Mouse (Mus musculus) lung, postnatal 25 days (tissue): ENCODE measurements around the gene H2-M10.5.
A peak's percentile ranks its signal among the peaks of the same experiment; 100 is the strongest.
"Not testable (repeated sequence)": the region's sequence is repeated elsewhere in the genome, so short reads cannot be mapped to it uniquely, and the experiment has no call there.

Source experiments
- DNase-seq: peaks from one replicate; pipeline ENCODE4 v3.0.0; 2022; ENCODE audit warnings: low spot score

The H2-M10.5 gene

DNA sequence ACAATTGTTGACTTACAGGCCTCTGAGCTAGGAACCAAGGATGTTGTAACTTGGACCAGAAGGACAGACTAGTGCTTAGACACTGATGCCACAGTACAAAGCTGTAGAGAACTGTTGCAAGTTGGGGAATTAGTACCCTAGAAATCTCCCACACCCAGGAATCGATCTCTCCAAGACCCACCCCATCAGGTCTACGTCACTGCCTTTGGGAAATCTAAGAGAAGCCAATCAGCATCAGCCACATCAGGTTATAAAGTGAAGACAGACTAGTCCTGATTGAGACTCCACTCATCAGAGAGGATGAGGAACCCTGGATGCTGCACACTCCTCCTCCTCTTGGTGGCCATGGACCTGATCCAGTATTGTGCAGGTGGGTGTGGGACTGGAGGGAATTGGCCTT is at the start of gene H2-M10.5:
H2-M10.5 (plus strand) TSS at position 301 of the 400 bp plus-strand sequence.
- DNase-seq: not testable (repeated sequence)

DNA sequence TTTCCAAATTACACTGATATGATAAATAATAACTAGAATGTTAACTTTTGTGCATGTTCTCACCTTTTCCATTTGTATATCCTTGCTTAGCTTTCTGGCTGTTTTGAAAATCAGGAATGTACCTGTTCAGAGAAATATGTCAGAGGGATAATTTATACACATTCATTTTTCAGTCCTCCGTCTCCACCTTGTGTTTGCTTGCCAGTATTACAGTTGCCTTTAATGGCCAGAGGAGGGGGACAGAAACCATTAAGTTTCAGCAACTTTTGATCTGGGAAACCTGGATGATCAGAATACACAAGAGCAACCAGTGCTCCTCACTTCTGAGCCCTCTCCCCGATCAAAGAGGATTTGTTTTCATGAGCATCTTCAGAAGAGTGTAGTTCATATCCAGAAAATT is 46.7 kb upstream of the H2-M10.5 start:
- no peak for DNase-seq

GRCm38 (mm10) chr17:36763816-36764215 is 8.9 kb upstream of the H2-M10.5 start:
- DNase-seq: no peak

DNA sequence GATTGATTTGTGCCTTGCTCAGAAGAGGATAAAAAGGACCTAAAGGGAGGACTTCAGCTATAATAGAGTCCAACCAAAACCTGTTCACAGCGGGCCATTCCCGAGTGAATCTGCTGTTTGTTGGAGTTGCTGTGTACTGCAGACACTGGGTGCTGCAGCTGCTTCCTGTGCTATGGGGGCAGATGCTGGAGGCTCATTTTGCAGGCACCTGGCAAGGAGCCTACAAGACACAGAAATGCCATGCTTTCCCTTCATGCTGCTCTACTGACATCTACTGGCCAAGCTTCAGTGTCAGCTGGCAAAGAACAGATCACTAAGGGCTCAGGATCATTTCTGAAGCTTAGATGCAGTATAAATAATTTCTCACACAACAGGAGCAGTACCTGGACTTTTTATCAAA is 8.5 kb upstream of the H2-M10.5 start:
- not testable (repeated sequence) for DNase-seq

- DNase-seq: not testable (repeated sequence)
Observed at GRCm38 (mm10) chr17:36765403-36765802, 7.3 kb upstream of the H2-M10.5 start.

- DNase-seq: no peak
Observed at GRCm38 (mm10) chr17:36781533-36781932, 8.8 kb downstream of the H2-M10.5 start.

DNA sequence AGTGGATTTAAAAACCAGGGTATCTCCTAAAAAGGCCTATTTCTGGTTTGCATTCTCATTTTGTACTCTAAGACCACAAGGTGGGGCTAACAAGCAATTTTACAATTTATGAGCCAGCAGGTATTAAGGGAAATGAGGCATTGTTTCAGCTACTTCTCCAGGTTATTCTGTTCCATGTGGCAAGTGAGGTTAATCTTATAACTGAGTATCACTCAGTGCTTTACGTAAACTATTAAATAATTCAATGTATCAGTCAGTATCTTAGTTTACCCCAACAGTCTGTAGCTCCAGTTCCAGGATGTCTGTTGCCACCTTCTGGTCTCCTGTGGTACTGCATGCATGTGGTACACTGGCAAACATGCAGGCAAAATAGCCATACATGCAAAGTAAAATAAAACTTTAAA is 13.8 kb downstream of the H2-M10.5 start:
- peak; percentile 6 for DNase-seq

- DNase-seq: no peak
Observed at GRCm38 (mm10) chr17:36788351-36788750, 15.6 kb downstream of the H2-M10.5 start.

GRCm38 (mm10) chr17:36788801-36789200 is 16.1 kb downstream of the H2-M10.5 start:
- peak; percentile 68 for DNase-seq

GRCm38 (mm10) chr17:36799493-36799892 is 26.8 kb downstream of the H2-M10.5 start:
- no peak for DNase-seq

- DNase-seq: not testable (repeated sequence)
Observed at GRCm38 (mm10) chr17:36799921-36800462, 27.3 kb downstream of the H2-M10.5 start.

GRCm38 (mm10) chr17:36811871-36812270 is 39.2 kb downstream of the H2-M10.5 start, which contains the start of gene H2-M10.6:
Gene H2-M10.6, plus strand, starts transcription at chr17:36812171.
- no peak for DNase-seq

- DNase-seq: peak; percentile 53
Observed at GRCm38 (mm10) chr17:36824005-36824404, 51.3 kb downstream of the H2-M10.5 start.

DNA sequence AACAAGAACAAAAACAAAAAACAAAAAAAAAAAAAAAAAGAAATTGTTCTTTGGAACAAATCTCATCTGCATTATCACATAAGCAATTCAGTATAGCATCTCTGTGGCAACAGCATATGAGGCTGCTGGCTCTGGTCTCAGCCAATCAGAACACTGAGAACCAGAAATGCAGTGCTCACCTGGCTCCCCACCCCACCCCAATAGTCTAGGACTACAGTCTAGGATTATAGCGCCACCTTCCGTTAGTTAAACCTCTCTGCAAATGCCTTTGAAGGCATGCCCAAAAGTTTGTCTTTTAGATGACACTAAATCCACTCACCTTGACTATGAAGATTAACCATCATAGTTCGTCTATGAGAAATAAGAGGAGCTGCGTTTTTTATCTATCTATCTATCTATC is 52.8 kb downstream of the H2-M10.5 start:
- DNase-seq: no peak
